Mouse (Mus musculus) liver, embryonic 14.5 days (tissue): ENCODE results near the gene Kcnj8. TPM values are rescaled to one million over a fixed set of nuclear protein-coding genes. Genes with fewer than 3 reads are reported as not detected.
"Not testable (repeated sequence)": the region's sequence is repeated elsewhere in the genome, so short reads cannot be mapped to it uniquely, and the experiment has no call there.

Source experiments
- ATAC-seq: fragments of 200-750 bp; cut with Nextera tagmentation; 2 replicates; pipeline ENCODE4 v1.8.0; 2017; ENCODE audit warnings: moderate number of reproducible peaks, mild to moderate bottlenecking, moderate library complexity; ENCODE audit not compliant: insufficient read depth
- DNase-seq, 3 experiments: peaks; one replicate each; pipeline ENCODE4 v3.0.0-alpha.2; 2012 to 2013; ENCODE audit warnings: low read depth in 3 of 3, low spot score in 3 of 3
- H3K27ac ChIP-seq: fragments of 300-500 bp; sonication (generic); 2 replicates; pipeline ENCODE4 v1.5.1; 2014; ENCODE audit warnings: moderate library complexity, mild to moderate bottlenecking, control low read depth, inconsistent platforms
- H3K27me3 ChIP-seq: fragments of 300-500 bp; sonication (generic); 2 replicates; pipeline ENCODE4 v1.6.1; 2014; ENCODE audit warnings: mild to moderate bottlenecking, low read length, moderate library complexity; ENCODE audit not compliant: control insufficient read depth, insufficient read depth
- H3K36me3 ChIP-seq: fragments of 300-500 bp; sonication (generic); replicated peaks from 2 replicates; pipeline ENCODE4 v1.6.1; 2014; ENCODE audit warnings: low read depth; ENCODE audit not compliant: control insufficient read depth, insufficient read depth
- H3K4me1 ChIP-seq, 2 experiments: fragments of 200-500 bp in 1 of 2; fragments of 300-500 bp in 1 of 2; sonication (generic) in 1 of 2; replicated peaks; 2 replicates each; pipeline ENCODE4 v1.6.1; 2012 to 2014; ENCODE audit warnings: antibody characterized with exemption in 1 of 2, inconsistent platforms in 1 of 2, low read length in 1 of 2; ENCODE audit not compliant: control insufficient read depth in 2 of 2, insufficient read depth in 2 of 2
- H3K4me2 ChIP-seq: fragments of 300-500 bp; sonication (generic); 2 replicates; pipeline ENCODE4 v1.6.1; 2014; ENCODE audit warnings: low read depth, mild to moderate bottlenecking, control low read depth, moderate library complexity
- H3K4me3 ChIP-seq, 2 experiments: fragments of 200-500 bp in 1 of 2; fragments of 300-500 bp in 1 of 2; sonication (generic) in 1 of 2; 2 replicates each; pipeline ENCODE4 v1.5.1; 2012 to 2014; ENCODE audit warnings: low read depth in 2 of 2, low read length in 2 of 2, mild to moderate bottlenecking in 2 of 2, control low read depth in 1 of 2, inconsistent platforms in 1 of 2, moderate library complexity in 1 of 2; ENCODE audit not compliant: insufficient read depth in 1 of 2
- H3K9ac ChIP-seq: fragments of 300-500 bp; sonication (generic); replicated peaks from 2 replicates; pipeline ENCODE4 v1.6.1; 2014; ENCODE audit warnings: mild to moderate bottlenecking, control low read depth, moderate library complexity
- H3K9me3 ChIP-seq: fragments of 300-500 bp; sonication (generic); 2 replicates; pipeline ENCODE4 v1.6.1; 2016; ENCODE audit warnings: low read length, mixed read lengths; ENCODE audit not compliant: control insufficient read depth
- CTCF ChIP-seq: IDR thresholded peaks from 2 replicates; pipeline ENCODE4 v1.5.1; 2016; ENCODE audit warnings: antibody characterized with exemption, low read depth, control low read depth
- EP300 ChIP-seq: IDR thresholded peaks from 2 replicates; pipeline ENCODE4 v1.6.1; 2016; ENCODE audit warnings: antibody characterized with exemption, low read depth
- WGBS: fragments of 180-500 bp; shearing (Covaris S2); extraction: QIAGEN DNeasy Blood & Tissue Kit; methylation state at CpG from one replicate; pipeline ENCODE4 v1.1.7; 2014; ENCODE audit not compliant: insufficient replicate concordance; 5-methylcytosine and 5-hydroxymethylcytosine counted together
- polyA plus RNA-seq, 2 experiments: library from polyadenylated mRNA; depleted of rRNA in 1 of 2; stranded (reverse) in 1 of 2; unstranded in 1 of 2; fragments of >200 nt; fragmentation: Nextera tagmentation in 1 of 2; extraction: Ambion mirVana in 1 of 2; gene quantifications; 2 replicates each; pipeline versions ENCODE4 v1.2.1 to v1.2.3; 2012 to 2014

Gene Kcnj8
- polyA plus RNA-seq, 2 experiments: 0.89 to 1.6 TPM

GRCm38 (mm10) chr6:142527931-142528562 lies 43.4 kb downstream of the Kcnj8 start:
- Histone ChIP-seq H3K36me3 (no peaks in the 10 kb centered on the region), H3K4me3 (no peak overlapping the region), H3K9ac (no peak overlapping the region), H3K27ac (no peak overlapping the region), H3K4me2 (no peak overlapping the region), H3K4me1 (peaks cover 0 to 17% of the 10 kb centered on the region in 2 experiments; a peak in 2 of 4 replicates), H3K9me3 (no peaks in the 10 kb centered on the region), H3K27me3 (no peaks in the 10 kb centered on the region)
- no peak for DNase-seq
- WGBS: 47% methylated on average over 1 of the region's 1 CpGs
- TF ChIP-seq EP300 (no peak), CTCF (no peak)
- no peak for ATAC-seq

GRCm38 (mm10) chr6:142524635-142525308 lies 46.6 kb downstream of the Kcnj8 start:
- Histone ChIP-seq H3K9ac (no peak overlapping the region), H3K4me3 (no peak overlapping the region), H3K4me1 (peaks cover 0 to 7% of the 10 kb centered on the region in 2 experiments; a peak in 2 of 4 replicates), H3K4me2 (no peak overlapping the region), H3K9me3 (no peaks in the 10 kb centered on the region), H3K27ac (no peak overlapping the region), H3K27me3 (no peaks in the 10 kb centered on the region), H3K36me3 (no peaks in the 10 kb centered on the region)
- ATAC-seq (peak; percentile 54), DNase-seq (peak in 2 of 3 experiments; percentile 24 to 28)
- WGBS: 6% methylated on average over 4 of the region's 4 CpGs
- TF ChIP-seq EP300: no peak
- TF ChIP-seq CTCF: peak; percentile 69

- H3K4me3 ChIP-seq: no peak overlapping the region
- no peaks in the 10 kb centered on the region for H3K27me3 ChIP-seq
- DNase-seq (no peak), ATAC-seq (no peak)
- 69% methylated on average over 12 of the region's 12 CpGs for WGBS
- no peak overlapping the region for H3K27ac ChIP-seq
- no peaks in the 10 kb centered on the region for H3K4me1 ChIP-seq
- TF ChIP-seq CTCF (no peak), EP300 (no peak)
- H3K9me3 ChIP-seq: no peaks in the 10 kb centered on the region
- H3K4me2 ChIP-seq: no peak overlapping the region
- no peak overlapping the region for H3K9ac ChIP-seq
- no peaks in the 10 kb centered on the region for H3K36me3 ChIP-seq
Observed at GRCm38 (mm10) chr6:142521591-142522110, 49.8 kb downstream of the Kcnj8 start.

- H3K27ac ChIP-seq: no peak overlapping the region
- no peak overlapping the region for H3K4me2 ChIP-seq
- H3K36me3 ChIP-seq: no peaks in the 10 kb centered on the region
- no peaks in the 10 kb centered on the region for H3K4me1 ChIP-seq
- H3K4me3 ChIP-seq: no peak overlapping the region
- WGBS: 7% methylated on average over 6 of the region's 6 CpGs
- no peaks in the 10 kb centered on the region for H3K9me3 ChIP-seq
- TF ChIP-seq EP300 (no peak), CTCF (peak; percentile 64)
- DNase-seq (no peak), ATAC-seq (no peak)
- no peaks in the 10 kb centered on the region for H3K27me3 ChIP-seq
- no peak overlapping the region for H3K9ac ChIP-seq
Observed at GRCm38 (mm10) chr6:142519110-142519509, 52.3 kb downstream of the Kcnj8 start.

GRCm38 (mm10) chr6:142515379-142515778 lies 56.0 kb downstream of the Kcnj8 start:
- DNase-seq, H3K4me2 ChIP-seq, H3K4me1 ChIP-seq, H3K27me3 ChIP-seq, ATAC-seq, H3K9ac ChIP-seq, H3K9me3 ChIP-seq, H3K27ac ChIP-seq, H3K36me3 ChIP-seq, H3K4me3 ChIP-seq: not testable (repeated sequence)
- 67% methylated on average over 8 of the region's 9 CpGs for WGBS
